Mouse (Mus musculus): ENCODE measurements around the gene Fgfr2. TPM values are rescaled to one million over a fixed set of nuclear protein-coding genes. Genes with fewer than 3 reads are reported as not detected.

Gene Fgfr2
- polyA plus RNA-seq, 1 experiment = 0.17 TPM

DNA sequence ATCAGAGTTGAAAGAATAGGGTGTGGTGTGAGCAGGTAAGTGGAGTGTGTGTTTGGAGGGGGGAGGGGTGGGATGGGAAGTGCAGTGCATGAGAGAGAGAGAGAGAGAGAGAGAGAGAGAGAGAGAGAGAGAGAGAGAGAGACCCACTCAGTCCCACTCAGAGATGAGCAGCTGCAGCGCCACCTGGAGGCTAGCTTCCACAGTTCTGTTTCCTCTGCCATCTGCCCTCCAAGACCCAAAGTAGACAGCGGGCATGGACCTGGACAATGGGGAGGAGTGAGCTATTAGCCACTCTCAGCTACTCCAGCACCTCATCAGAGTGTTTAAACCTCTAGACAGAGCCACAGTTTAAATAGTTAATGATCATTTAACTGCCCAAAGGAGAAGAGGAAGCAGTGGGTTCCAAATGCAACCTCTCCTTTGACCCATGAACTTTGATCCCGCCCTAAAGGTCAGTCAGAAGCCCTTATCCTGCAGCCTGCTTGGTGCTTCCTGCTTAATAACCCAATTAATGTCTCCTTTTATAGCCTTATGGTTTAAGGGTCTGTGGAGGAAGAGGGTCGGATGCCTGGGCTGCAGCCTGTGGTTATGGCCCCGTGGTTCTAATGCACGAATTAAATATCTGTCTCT is 1322.6 kb downstream of the Fgfr2 start:
- H3K79me2 ChIP-seq (ENCODE audit: control insufficient read depth, insufficient read depth) = no peaks in the 10 kb centered on the region
- no peak for TF ChIP-seq POLR2AphosphoS2 (IDR thresholded peaks at IDR 0.05; ENCODE audit: insufficient read length, low read depth)
- TF ChIP-seq TCF3 (IDR thresholded peaks at IDR 0.05; ENCODE audit: insufficient read length, low read depth) = no peak
- TF ChIP-seq MAX (IDR thresholded peaks at IDR 0.05; ENCODE audit: low read depth) = no peak
- TF ChIP-seq POLR2A (IDR thresholded peaks at IDR 0.05; ENCODE audit: insufficient read length, low read depth) = no peak
- no peak for TF ChIP-seq CEBPB (IDR thresholded peaks at IDR 0.05; ENCODE audit: insufficient read depth, poor library complexity, severe bottlenecking)
- no peak for TF ChIP-seq MYOD1 (IDR thresholded peaks at IDR 0.05; ENCODE audit: control insufficient read depth in 1 of 3, insufficient read length in 2 of 3, low read depth in 2 of 3)
- TF ChIP-seq USF1 (IDR thresholded peaks at IDR 0.05; ENCODE audit: low read depth) = no peak
- TF ChIP-seq REST (IDR thresholded peaks at IDR 0.05; ENCODE audit: insufficient read depth, insufficient read length) = no peak
- no peak for TF ChIP-seq MYOG (IDR thresholded peaks at IDR 0.05; ENCODE audit: control insufficient read depth in 1 of 3, insufficient read depth in 1 of 3, insufficient read length in 2 of 3, low read depth in 2 of 3)
- no peak for TF ChIP-seq SRF (IDR thresholded peaks at IDR 0.05; ENCODE audit: control insufficient read depth, insufficient read length, low read depth)
- TF ChIP-seq E2F4 (IDR thresholded peaks at IDR 0.05; ENCODE audit: insufficient read depth) = no peak
- H3ac ChIP-seq (ENCODE audit: control insufficient read depth, insufficient read length) = no peak overlapping the region
- H3K4me3 ChIP-seq = no peak overlapping the region
- no peak overlapping the region for H3K4me2 ChIP-seq (ENCODE audit: low read depth)
- H3K27me3 ChIP-seq (ENCODE audit: control insufficient read depth, insufficient read depth, insufficient read length) = no peaks in the 10 kb centered on the region
- no peaks in the 10 kb centered on the region for H3K36me3 ChIP-seq (ENCODE audit: control insufficient read depth, insufficient read depth)

DNA sequence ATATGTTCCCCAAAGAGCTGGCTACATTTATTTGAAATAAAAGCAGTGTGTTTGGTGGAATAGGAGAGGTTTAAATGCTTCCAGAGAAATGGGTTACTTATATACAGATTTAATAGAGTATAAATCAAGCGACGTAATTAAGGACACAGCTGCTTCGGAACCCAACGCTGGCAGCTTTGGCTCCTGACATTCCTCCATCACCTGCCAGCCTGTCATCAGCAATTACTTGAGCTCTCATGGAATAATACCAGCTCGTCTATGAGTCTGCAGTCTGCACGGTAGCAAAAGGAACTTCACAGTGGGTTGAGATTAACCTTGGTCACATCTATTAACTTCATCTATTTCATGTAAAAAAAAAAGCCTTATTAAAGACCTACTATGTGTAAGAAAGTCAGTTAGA is 1326.0 kb downstream of the Fgfr2 start:
- Histone ChIP-seq H3K79me2 (ENCODE audit: control insufficient read depth, insufficient read depth) (no peaks in the 10 kb centered on the region), H3K27me3 (ENCODE audit: control insufficient read depth, insufficient read depth, insufficient read length) (peaks cover 3% of the 10 kb centered on the region), H3ac (ENCODE audit: control insufficient read depth, insufficient read length) (no peak overlapping the region), H3K36me3 (ENCODE audit: control insufficient read depth, insufficient read depth) (no peaks in the 10 kb centered on the region), H3K4me3 (no peak overlapping the region), H3K4me2 (ENCODE audit: low read depth) (no peak overlapping the region)
- TF ChIP-seq E2F4 (IDR thresholded peaks at IDR 0.05; ENCODE audit: insufficient read depth) = no peak
- TF ChIP-seq MYOG (IDR thresholded peaks at IDR 0.05; ENCODE audit: control insufficient read depth in 1 of 3, insufficient read depth in 1 of 3, insufficient read length in 2 of 3, low read depth in 2 of 3) = no peak
- no peak for TF ChIP-seq TCF3 (IDR thresholded peaks at IDR 0.05; ENCODE audit: insufficient read length, low read depth)
- no peak for TF ChIP-seq REST (IDR thresholded peaks at IDR 0.05; ENCODE audit: insufficient read depth, insufficient read length)
- TF ChIP-seq MAX (IDR thresholded peaks at IDR 0.05; ENCODE audit: low read depth) = no peak
- no peak for TF ChIP-seq CEBPB (IDR thresholded peaks at IDR 0.05; ENCODE audit: insufficient read depth, poor library complexity, severe bottlenecking)
- no peak for TF ChIP-seq SRF (IDR thresholded peaks at IDR 0.05; ENCODE audit: control insufficient read depth, insufficient read length, low read depth)
- TF ChIP-seq POLR2AphosphoS2 (IDR thresholded peaks at IDR 0.05; ENCODE audit: insufficient read length, low read depth) = no peak
- TF ChIP-seq USF1 (IDR thresholded peaks at IDR 0.05; ENCODE audit: low read depth) = no peak

GRCm38 (mm10) chr7:131788595-131789206 is 1334.4 kb downstream of the Fgfr2 start:
- H3K79me2 ChIP-seq (ENCODE audit: control insufficient read depth, insufficient read depth) = no peaks in the 10 kb centered on the region
- H3K4me3 ChIP-seq = no peak overlapping the region
- no peak overlapping the region for H3K4me2 ChIP-seq (ENCODE audit: low read depth)
- no peak for TF ChIP-seq POLR2AphosphoS2 (IDR thresholded peaks at IDR 0.05; ENCODE audit: insufficient read length, low read depth)
- no peak for TF ChIP-seq MYOG (IDR thresholded peaks at IDR 0.05; ENCODE audit: control insufficient read depth in 1 of 3, insufficient read depth in 1 of 3, insufficient read length in 2 of 3, low read depth in 2 of 3)
- no peak for TF ChIP-seq CEBPB (IDR thresholded peaks at IDR 0.05; ENCODE audit: insufficient read depth, poor library complexity, severe bottlenecking)
- TF ChIP-seq E2F4 (IDR thresholded peaks at IDR 0.05; ENCODE audit: insufficient read depth) = no peak
- H3ac ChIP-seq (ENCODE audit: control insufficient read depth, insufficient read length) = no peak overlapping the region
- peaks cover 7% of the 10 kb centered on the region for H3K27me3 ChIP-seq (ENCODE audit: control insufficient read depth, insufficient read depth, insufficient read length)
- H3K36me3 ChIP-seq (ENCODE audit: control insufficient read depth, insufficient read depth) = no peaks in the 10 kb centered on the region

DNA sequence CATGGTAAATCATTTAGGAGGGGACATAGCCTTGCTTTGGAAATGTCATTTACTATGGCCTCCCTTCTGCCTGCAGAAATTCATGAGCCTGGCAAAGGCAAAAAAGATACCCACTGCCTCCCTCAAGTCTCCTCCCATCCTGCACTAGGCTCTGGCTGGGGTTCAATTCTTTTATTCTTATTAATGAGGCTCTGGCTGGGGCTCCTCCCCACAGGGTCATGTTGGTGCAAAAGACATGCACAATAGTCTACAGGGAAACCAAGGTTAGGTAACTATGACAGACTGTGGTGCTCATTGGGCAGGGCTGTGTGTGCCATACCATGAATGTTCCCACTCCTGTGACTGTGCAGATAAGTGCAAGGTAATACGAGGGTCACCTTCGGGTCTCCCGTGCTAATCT is 1337.4 kb downstream of the Fgfr2 start:
- Histone ChIP-seq H3K4me2 (ENCODE audit: low read depth) (no peak overlapping the region), H3ac (ENCODE audit: control insufficient read depth, insufficient read length) (no peak overlapping the region), H3K27me3 (ENCODE audit: control insufficient read depth, insufficient read depth, insufficient read length) (peaks cover 15% of the 10 kb centered on the region), H3K36me3 (ENCODE audit: control insufficient read depth, insufficient read depth) (no peaks in the 10 kb centered on the region), H3K79me2 (ENCODE audit: control insufficient read depth, insufficient read depth) (no peaks in the 10 kb centered on the region), H3K4me3 (no peak overlapping the region)
- TF ChIP-seq TCF12 (IDR thresholded peaks at IDR 0.05; ENCODE audit: insufficient read depth, poor library complexity, severe bottlenecking) (no peak), CEBPB (IDR thresholded peaks at IDR 0.05; ENCODE audit: insufficient read depth, poor library complexity, severe bottlenecking) (no peak), MYOD1 (IDR thresholded peaks at IDR 0.05; ENCODE audit: control insufficient read depth in 1 of 3, insufficient read length in 2 of 3, low read depth in 2 of 3) (no peak), E2F4 (IDR thresholded peaks at IDR 0.05; ENCODE audit: insufficient read depth) (no peak), POLR2AphosphoS2 (IDR thresholded peaks at IDR 0.05; ENCODE audit: insufficient read length, low read depth) (no peak), SRF (IDR thresholded peaks at IDR 0.05; ENCODE audit: control insufficient read depth, insufficient read length, low read depth) (no peak), MAX (IDR thresholded peaks at IDR 0.05; ENCODE audit: low read depth) (no peak), REST (IDR thresholded peaks at IDR 0.05; ENCODE audit: insufficient read depth, insufficient read length) (no peak), MYOG (IDR thresholded peaks at IDR 0.05; ENCODE audit: control insufficient read depth in 1 of 3, insufficient read depth in 1 of 3, insufficient read length in 2 of 3, low read depth in 2 of 3) (no peak), POLR2A (IDR thresholded peaks at IDR 0.05; ENCODE audit: insufficient read length, low read depth) (no peak), USF1 (IDR thresholded peaks at IDR 0.05; ENCODE audit: low read depth) (no peak), TCF3 (IDR thresholded peaks at IDR 0.05; ENCODE audit: insufficient read length, low read depth) (no peak)
